Mouse (Mus musculus): ENCODE measurements at regions not wholly inside any gene's neighbourhood (a gene's known extent, or its start where the extent isn't known, plus 50 kb on each side); places are given as distances from the start of the nearest gene placed in this dataset.

DNA sequence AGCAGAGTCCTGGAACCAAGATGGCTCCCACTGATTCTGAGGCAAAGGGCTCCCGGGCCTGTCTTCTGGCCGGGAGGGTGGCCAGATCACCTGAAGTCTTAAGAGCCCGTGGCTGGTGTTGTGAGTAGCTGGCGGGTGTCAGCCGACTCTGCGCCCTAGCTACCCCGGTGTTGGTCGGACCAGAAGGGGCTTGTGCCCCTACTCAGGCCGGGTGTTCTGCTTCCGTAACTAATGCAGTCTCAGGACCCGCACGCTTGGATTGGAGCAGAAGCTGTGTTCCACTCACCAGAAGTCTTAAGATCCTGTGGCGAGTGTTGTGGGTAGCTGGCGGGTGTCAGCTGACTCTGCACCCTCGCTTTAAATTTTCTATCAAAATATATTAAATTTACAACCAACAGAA, 1285.3 kb upstream of the Cdh9 start:
- no peak for DNase-seq

DNA sequence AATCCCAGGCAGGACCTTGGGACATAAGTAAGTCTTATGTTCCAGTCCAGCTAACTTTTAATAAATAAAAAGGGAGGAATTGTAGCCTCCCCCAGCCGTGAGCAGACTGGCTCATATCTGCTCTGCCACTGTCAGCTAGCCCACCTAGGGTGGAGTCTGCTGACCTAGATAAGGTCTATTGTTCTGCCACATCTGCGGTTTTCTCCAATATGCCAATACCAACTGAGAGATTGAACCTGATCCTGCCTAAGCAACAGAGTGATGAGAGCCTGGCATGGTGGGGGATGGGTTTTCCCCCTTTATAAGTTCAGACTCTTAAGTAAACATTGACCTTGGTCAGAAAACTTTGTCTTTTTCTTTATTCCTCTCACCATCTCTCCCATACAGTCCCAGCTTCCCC, 1250.9 kb upstream of the Cdh9 start:
- no peak for DNase-seq

DNA sequence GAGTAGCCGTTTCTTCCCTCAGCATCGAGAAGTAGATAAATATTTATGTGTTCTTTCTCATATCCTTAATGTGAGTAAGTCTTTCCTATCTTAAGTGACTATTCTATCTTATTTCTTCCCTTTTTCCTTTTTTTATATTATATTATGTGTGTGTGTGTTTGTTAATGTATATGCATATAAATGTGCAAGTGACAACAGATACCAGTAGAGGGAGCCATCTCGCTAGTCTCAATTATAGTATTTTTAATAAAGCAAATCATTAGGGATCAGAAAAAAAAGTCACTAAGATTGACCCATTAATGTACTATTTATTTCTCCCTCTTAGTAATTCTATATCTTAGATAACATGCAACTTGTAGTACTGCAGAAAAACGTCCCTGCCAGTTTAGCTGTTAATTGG, 1228.3 kb upstream of the Cdh9 start:
- no peak for DNase-seq

DNA sequence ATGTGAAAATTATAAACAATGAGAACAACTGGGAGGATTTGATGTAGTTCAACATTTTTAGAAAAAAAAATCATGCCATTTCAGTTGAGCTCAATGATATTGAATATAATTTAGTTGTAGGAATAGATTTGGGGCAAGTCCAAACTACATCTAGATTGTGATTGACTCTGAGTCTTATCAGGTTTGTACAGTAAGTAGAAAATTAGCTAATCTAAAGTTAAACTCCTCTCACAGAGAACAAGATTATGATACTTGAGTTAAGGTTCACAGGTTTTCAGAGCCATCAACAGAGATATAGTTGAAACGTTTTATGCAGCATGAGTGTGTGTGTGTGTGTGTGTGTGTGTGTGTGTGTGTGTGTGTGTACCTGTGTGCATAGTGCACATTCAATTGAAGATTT, 1189.6 kb upstream of the Cdh9 start:
- no peak for DNase-seq

DNA sequence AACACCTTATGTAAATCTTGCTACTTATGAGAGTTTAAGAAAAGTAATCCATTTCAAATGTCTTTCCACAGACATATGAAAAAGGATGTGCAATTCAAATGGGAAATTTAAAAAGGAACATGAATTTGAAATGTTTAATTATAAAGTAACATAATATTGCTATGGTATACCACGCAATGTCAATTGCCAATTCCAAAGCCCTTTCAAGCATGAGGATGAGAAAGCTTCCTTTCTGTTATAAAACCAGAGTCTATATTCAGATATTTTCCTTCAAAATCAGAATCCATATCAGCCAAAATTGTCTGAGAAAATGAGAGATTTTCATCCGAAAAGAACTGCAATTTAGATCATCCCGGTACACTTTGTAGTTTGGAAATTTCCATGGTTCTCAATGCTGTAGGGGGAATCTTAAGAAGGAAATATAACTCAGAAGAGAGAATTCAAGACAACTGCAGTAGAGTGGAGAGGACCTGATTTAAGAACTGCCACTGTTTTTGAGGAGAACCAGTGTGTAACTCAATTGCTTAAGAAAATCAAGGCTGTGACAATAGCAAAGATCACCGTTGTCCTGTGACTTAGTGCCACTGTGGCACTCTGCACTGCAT, 1169.3 kb upstream of the Cdh9 start:
- no peak for DNase-seq

DNA sequence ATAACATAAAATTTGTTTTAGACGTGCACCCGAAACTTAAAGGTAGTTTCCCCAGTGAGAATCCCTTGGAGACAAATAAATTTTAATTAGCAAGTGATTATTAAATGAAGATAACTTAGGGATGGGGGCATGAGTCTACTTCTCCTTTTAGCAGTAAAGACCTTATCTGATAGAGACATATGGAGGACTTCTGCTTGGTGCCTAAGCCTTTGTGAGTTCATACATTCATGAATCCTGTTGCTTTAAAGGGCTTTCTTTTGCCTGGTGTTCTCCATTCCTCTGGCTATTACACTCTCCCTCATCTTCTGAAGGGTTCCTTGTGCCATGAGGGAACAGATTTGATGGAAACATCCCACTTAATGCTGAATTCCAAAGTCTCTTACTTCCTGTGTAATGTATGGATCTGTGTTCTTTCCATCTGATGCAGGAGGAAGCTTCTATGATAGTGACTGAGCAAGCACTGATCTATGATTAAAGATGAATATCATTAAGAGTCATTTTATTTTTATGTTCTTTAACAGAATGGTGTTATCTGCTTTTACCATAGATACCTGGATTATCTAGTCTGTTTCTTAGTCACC, 1146.2 kb upstream of the Cdh9 start:
- no peak for DNase-seq

DNA sequence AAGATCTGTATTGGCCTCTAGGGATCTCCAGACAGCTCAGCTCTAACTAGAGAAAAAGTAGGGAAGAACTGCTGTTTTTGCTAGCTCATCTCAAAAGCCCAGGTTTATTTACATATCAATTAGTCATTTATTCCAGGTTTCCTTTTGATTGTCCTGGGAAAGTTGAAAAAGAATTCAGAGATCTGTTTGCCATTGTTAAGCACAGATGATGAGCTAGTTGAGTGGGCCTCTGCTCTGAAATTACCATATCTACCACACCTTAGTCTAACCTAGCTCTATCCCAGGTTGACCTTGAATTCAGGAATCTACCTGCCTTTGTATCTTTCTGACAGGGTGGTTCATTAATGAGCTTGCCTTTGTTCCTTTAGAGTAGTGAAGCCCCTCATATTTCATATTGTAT, 1110.6 kb upstream of the Cdh9 start:
- no peak for DNase-seq

DNA sequence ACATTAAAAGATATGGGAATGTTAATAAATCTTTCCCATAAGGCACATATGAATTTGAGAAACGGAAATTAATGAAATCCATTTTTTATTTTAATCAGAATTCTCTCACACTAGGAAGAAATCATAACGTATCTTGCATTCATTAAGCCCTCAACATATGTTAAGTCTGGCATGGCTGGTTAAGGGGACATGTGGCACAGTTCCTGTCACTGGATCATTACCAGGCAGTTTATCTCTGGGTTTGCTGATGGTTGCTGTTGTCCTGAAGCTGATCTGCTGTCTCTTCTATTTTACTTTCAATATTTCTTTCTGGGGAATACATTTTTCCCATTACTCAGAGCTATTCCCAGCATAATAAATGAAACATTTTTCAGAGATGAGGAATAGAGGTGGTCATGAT, 1099.3 kb upstream of the Cdh9 start:
- peak; percentile 27 to 48 for DNase-seq

DNA sequence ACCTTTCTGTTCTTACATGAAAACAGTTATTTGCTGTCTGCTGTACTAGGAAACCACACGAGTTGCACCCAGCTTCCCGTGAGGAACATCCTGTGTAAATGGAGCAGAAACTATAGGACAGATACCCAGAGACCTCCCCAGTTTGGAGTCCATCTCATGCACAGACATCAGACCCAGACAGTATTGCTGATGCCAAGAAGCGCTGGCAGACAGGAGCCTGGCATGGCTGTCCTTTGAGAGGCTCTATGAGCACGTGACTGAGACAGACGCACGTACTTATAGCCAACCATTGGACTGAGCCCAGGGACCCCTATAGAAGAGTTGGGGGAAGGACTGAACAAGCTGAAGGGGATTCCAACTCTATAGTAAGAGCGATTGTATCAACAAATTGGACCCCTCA, 1098.3 kb upstream of the Cdh9 start:
- DNase-seq = peak; percentile 20 to 51

DNA sequence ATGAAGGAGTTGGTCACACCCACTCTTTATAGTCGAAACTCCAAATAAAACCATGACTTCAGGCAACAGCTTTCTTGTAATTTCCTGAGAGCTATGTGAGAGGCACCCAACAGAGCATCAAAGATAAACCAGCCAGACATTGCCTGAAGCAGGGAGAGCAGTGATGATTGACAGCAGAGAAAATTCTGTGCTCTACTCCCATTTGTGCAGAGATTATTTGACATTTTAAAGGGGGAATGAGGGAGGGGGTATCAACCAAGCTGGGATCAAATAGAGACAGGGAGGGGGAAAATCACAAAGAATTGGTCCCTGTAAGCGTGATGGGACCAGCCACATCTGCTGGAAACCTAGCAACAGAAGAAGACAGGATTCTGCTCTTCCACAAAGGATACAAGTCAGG, 1091.4 kb upstream of the Cdh9 start:
- no peak for DNase-seq

DNA sequence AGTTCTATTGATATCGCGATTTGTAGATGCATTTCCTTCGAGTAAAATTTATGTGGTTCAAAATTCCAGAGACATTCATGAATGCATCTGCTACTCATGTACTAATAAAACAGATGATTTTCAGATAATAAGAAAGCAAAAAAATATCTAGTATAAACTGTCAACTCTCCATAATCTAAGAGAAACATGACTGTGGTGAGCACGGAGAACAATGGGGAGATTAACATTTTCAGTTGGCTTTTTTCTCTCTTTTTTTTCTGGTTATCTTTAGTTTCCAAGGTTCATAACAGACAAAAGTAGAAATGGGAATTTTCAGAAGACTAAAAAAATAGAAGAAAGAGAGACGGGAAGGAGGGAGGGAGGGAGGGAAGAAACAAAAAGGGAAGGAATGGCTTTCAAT, 1079.8 kb upstream of the Cdh9 start:
- no peak for DNase-seq

DNA sequence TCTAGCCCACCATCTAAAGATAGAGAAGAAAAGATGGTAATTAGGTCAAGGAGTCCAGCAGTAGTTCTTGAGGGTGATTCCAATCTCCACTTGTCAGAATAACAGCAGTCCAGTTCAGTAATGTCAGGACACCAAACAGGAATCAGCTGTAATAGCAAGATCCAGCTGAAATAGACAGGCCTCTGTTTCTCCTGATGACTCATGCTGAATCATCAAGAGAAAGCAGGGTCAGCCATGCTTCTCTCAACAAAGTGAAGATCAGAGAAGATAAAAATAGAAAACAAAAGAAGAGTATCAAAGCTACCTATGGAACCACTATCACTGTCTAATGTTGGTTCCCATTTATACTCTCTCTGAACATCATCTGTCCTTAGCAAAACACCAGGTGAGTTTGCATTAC, 1061.8 kb upstream of the Cdh9 start:
- no peak for DNase-seq

DNA sequence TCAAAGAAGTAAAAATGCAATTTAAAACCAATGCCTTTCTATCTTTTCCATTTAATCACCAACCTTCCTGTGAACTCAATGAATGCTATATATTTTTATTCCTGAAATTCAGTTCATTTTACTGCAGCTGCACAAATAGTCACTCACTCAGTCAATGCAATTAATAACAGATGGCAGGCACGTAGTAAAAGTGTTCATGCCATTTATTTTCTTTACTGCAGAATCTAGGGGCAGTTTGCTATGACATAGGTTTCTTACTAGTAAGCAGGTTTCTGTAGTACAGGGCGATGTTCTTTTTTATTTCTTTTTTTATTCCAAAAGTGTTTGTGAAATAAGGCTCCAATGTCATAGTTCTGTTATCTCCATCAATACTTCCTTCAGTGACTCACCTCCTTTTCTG, 1035.8 kb upstream of the Cdh9 start:
- no peak for DNase-seq

DNA sequence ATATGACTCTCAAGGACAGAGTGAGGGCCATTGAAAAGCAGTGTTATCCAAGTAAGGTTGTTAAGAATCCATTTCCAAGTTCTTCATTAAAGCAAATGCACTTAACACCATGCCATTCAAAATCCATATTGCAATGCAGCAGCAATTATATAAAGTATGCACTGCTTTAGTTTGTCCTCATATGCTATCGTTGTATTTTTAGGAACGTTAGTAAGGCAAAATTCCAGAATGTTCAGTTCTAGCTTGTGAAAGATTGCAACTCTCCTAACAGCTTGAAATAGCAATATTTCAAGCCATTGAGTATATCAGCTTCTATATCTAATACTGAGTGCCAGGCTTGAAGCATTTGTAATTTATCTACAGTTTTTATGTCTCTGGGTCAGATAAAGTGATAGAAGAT, 1011.9 kb upstream of the Cdh9 start:
- DNase-seq = no peak

DNA sequence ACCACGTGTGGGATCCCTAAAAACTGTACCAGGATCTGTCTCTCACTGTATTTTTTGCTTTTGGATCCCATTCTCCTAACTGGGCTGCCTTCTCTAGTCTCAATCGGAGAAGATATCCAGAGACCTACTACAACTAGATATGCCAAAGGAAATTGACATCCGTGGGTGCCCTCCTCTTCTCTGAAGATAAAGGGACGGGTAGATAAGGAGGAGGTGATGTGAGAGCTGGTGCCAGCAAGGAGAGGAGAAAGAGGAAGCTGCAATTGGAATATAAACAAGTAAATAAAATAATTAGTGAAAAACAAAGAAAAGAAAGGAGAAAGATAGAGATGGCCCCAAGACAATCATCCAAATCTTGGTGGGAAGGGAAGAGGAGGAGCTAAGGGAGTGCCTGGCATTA, 986.6 kb upstream of the Cdh9 start:
- no peak for DNase-seq

DNA sequence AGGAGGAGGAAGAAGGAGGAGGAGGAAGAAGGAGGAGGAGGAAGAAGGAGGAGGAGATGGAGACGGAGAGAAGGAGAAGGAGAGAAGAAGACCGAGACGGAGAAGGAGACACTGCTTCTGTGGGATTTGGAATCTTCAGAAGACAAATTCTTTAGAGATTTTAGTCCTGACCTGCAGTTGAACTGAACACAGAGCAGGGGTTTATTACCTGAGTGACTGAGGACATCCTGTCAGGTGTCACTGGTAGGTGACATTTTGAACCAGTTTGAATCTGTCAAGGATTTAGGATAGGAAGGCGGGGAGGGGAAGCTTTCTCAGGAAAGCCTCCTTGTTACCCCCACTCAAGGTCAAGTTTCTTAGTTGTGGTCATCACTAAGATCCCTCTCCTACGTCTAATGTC, 985.5 kb upstream of the Cdh9 start:
- DNase-seq = no peak
